Mouse (Mus musculus): ENCODE measurements around the gene Sectm1a. TPM values are rescaled to one million over a fixed set of nuclear protein-coding genes. Genes with fewer than 3 reads are reported as not detected.
"Not testable (repeated sequence)": the region's sequence is repeated elsewhere in the genome, so short reads cannot be mapped to it uniquely, and the experiment has no call there.

The Sectm1a gene
- polyA plus RNA-seq, 1 experiment from 2014 or later: 0.63 TPM

DNA sequence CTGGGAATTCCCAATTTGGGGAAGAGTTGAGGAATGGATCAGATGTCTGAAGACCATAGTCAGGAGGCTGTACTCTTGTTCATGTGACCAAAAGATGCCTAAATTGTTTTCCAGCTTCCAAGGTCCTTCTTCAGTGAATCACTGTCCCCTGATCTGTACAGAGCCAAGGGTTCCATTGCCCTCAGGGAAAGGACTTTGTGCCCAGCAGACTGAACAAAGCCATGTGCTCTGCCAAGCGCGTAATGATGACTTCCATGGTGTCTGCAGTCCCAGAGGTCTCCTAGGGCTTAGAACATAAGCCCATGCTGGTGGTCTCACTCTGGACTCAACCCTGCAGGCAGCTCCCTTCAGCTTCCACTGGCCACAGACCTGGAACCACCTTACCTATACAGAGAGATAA is 13.1 kb downstream of the Sectm1a start:
- H3K9ac ChIP-seq (ENCODE audit: low read depth, low read length): no peak overlapping the region
- H3K36me3 ChIP-seq (ENCODE audit: insufficient read depth, low read length): no peaks in the 10 kb centered on the region
- no peaks in the 10 kb centered on the region for H3K4me1 ChIP-seq (replicated peaks; ENCODE audit: insufficient read depth, low read length)
- no peak overlapping the region for H3K27ac ChIP-seq
- DNase-seq (ENCODE audit: low spot score) (no peak), ATAC-seq (replicated peaks; ENCODE audit: low FRiP score, low read depth) (no peak)
- no peak overlapping the region for H3K4me2 ChIP-seq (ENCODE audit: low read length)
- no peaks in the 10 kb centered on the region for H3K27me3 ChIP-seq (ENCODE audit: insufficient read depth, low read length)
- no peak overlapping the region for H3K4me3 ChIP-seq (replicated peaks; ENCODE audit: low read depth, low read length)
- WGBS: 89% methylated on average over 2 of the region's 2 CpGs
- TF ChIP-seq CTCF (IDR thresholded peaks at IDR 0.05; ENCODE audit: low read depth): no peak
- no peaks in the 10 kb centered on the region for H3K9me3 ChIP-seq (replicated peaks; ENCODE audit: low read length)

DNA sequence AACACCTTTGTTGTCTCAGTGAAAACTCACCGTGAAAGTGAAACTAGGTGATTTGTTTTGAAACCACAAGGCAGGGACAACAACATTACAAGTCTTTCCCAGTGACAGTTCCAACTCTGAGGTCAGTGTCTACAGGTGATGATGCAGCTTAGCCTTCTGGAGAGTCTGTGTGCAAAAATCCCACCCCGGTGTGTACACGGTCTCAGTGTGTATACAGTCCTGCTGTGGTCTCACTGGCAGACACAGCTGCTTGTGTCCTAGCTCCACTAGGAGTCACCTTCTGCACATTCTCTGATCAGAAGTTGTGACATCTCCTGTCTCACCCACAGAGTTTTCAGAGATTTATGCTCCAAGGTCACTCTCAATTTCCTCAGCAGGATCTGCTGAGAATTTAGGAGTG is 16.8 kb downstream of the Sectm1a start:
- H3K9ac ChIP-seq (ENCODE audit: low read depth, low read length): no peak overlapping the region
- peak; percentile 77 for DNase-seq (ENCODE audit: low spot score)
- no peaks in the 10 kb centered on the region for H3K36me3 ChIP-seq (ENCODE audit: insufficient read depth, low read length)
- no peak for ATAC-seq (replicated peaks; ENCODE audit: low FRiP score, low read depth)
- no peaks in the 10 kb centered on the region for H3K27me3 ChIP-seq (ENCODE audit: insufficient read depth, low read length)
- no peaks in the 10 kb centered on the region for H3K4me1 ChIP-seq (replicated peaks; ENCODE audit: insufficient read depth, low read length)
- 55% methylated on average over 3 of the region's 3 CpGs for WGBS
- TF ChIP-seq CTCF (IDR thresholded peaks at IDR 0.05; ENCODE audit: low read depth): peak; percentile 57; the same call in 1 of the 2 replicates
- no peak overlapping the region for H3K4me3 ChIP-seq (replicated peaks; ENCODE audit: low read depth, low read length)
- H3K9me3 ChIP-seq (replicated peaks; ENCODE audit: low read length): no peaks in the 10 kb centered on the region
- no peak overlapping the region for H3K4me2 ChIP-seq (ENCODE audit: low read length)
- no peak overlapping the region for H3K27ac ChIP-seq

DNA sequence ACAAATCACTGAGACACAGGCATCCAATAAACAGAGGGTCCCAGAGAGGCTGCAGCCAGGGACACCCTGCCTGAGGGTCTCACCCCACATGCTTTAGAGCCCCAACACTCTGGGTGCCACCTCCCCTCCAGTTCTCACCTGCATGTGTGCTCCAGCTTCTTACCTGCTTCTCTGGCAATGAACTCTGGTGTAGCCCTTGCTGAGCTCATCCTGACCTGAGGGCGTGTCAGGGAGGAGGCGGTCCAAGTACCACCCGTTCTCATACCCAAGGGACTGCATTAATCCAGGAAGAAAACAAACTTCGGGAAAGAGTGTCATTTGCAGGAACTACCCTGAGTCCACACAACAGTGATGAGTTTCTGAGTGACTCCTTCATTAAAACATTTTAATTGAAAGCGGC is 17.6 kb downstream of the Sectm1a start, which contains the start of gene Sectm1b:
Gene Sectm1b, minus strand, starts transcription at position 191 of the 400 bp plus-strand sequence.
- 57% methylated on average over 5 of the region's 5 CpGs for WGBS

DNA sequence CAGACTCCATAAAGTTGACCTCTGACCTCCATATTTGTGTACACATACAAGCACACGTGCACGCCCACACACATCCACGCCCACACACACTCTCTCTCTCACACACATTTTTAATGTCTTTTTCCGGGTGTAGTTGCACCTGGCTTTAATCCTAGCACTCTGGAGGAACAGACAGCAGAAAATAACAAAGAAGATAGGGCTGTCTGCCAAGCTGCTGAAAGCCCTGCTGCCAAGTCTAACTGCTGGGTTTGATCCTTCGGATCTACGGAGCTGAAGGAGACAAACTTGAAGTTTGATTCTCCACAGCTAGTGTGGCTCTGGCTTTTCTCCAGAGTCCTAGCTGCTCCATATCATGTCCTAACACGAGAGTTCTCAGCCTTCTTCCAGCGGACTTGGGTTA is 19.4 kb downstream of the Sectm1a start:
- no peak overlapping the region for H3K9ac ChIP-seq (ENCODE audit: low read depth, low read length)
- no peaks in the 10 kb centered on the region for H3K27me3 ChIP-seq (ENCODE audit: insufficient read depth, low read length)
- H3K27ac ChIP-seq: no peak overlapping the region
- H3K4me3 ChIP-seq (replicated peaks; ENCODE audit: low read depth, low read length): no peak overlapping the region
- H3K4me1 ChIP-seq (replicated peaks; ENCODE audit: insufficient read depth, low read length): 0 out of 2 replicates have a peak, but pooled peaks cover 3% of the 10 kb centered on the region
- H3K4me2 ChIP-seq (ENCODE audit: low read length): no peak overlapping the region
- no peaks in the 10 kb centered on the region for H3K9me3 ChIP-seq (replicated peaks; ENCODE audit: low read length)
- H3K36me3 ChIP-seq (ENCODE audit: insufficient read depth, low read length): no peaks in the 10 kb centered on the region
- TF ChIP-seq CTCF (IDR thresholded peaks at IDR 0.05; ENCODE audit: low read depth): no peak
- ATAC-seq (replicated peaks; ENCODE audit: low FRiP score, low read depth) (no peak), DNase-seq (ENCODE audit: low spot score) (no peak)
- WGBS: 59% methylated on average over 8 of the region's 8 CpGs

More for the DNA sequence above, 17.6 kb downstream of the Sectm1a start, which contains the start of gene Sectm1b:
- H3K27me3 ChIP-seq (ENCODE audit: insufficient read depth, low read length): no peaks in the 10 kb centered on the region
- H3K9me3 ChIP-seq (replicated peaks; ENCODE audit: low read length): no peaks in the 10 kb centered on the region
- H3K27ac ChIP-seq: no peak within 1 kb of the TSS
- H3K4me1 ChIP-seq (replicated peaks; ENCODE audit: insufficient read depth, low read length): no peaks in the 10 kb centered on the region
- H3K9ac ChIP-seq (ENCODE audit: low read depth, low read length): no peak within 1 kb of the TSS
- no peak within 1 kb of the TSS for H3K4me3 ChIP-seq (replicated peaks; ENCODE audit: low read depth, low read length)
- no peak for TF ChIP-seq CTCF (IDR thresholded peaks at IDR 0.05; ENCODE audit: low read depth)
- ATAC-seq (replicated peaks; ENCODE audit: low FRiP score, low read depth) (no peak), DNase-seq (ENCODE audit: low spot score) (no peak)
- H3K36me3 ChIP-seq (ENCODE audit: insufficient read depth, low read length): no peaks in the 10 kb centered on the region
- no peak within 1 kb of the TSS for H3K4me2 ChIP-seq (ENCODE audit: low read length)

DNA sequence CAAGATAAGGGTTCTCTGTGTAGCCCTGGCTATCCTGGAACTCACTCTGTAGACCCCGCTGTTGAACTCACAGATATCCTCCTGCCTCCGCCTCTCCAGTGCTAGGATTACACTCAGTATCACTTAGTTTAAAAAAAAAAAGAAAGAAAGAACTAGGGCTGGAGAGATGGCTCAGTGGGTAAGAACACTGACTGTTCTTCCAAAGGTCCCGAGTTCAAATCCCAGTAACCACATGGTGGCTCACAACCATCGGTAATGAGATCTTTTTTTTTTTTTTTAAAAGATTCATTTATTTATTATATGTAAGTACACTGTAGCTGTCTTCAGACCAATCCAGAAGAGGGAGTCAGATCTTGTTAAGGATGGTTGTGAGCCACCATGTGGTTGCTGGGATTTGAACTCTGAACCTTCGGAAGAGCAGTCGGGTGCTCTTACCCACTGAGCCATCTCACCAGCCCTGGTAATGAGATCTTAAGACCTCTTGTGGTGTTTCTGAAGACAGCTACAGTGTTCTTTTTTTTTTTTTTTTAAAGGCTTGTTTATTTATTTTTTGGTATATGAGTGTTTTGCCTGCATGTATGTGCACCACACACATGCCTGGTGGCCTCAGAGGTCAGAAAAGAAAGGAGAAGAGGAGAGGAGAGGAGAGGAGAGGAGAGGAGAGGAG is 20.5 kb downstream of the Sectm1a start:
- H3K4me3 ChIP-seq (replicated peaks; ENCODE audit: low read depth, low read length); ATAC-seq (replicated peaks; ENCODE audit: low FRiP score, low read depth); H3K27me3 ChIP-seq (ENCODE audit: insufficient read depth, low read length); DNase-seq (ENCODE audit: low spot score); H3K9ac ChIP-seq (ENCODE audit: low read depth, low read length); H3K4me2 ChIP-seq (ENCODE audit: low read length); H3K4me1 ChIP-seq (replicated peaks; ENCODE audit: insufficient read depth, low read length); H3K27ac ChIP-seq; H3K9me3 ChIP-seq (replicated peaks; ENCODE audit: low read length); H3K36me3 ChIP-seq (ENCODE audit: insufficient read depth, low read length): not testable (repeated sequence)
- 86% methylated on average over 6 of the region's 6 CpGs for WGBS

DNA sequence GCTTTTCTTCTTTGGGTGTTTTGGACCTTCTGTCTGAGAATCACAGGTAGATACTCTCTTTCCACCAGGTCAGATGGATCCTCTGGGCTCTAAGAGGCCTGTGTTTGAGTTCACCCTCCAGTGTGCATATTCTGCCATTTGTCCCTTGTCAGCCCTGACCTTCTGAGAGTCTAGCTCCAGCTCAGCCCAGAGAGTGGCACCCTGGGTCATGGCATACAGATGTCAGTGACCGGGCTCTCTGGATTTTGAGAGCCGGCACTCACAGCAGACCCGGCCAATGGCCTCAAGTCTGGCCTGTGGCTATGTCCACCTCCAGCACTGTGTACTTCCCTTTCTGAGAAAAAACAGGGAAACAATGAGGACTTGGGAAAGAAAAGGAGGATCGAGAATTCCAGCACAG is 21.5 kb downstream of the Sectm1a start:
- Histone ChIP-seq H3K4me3 (replicated peaks; ENCODE audit: low read depth, low read length) (no peak overlapping the region), H3K36me3 (ENCODE audit: insufficient read depth, low read length) (no peaks in the 10 kb centered on the region), H3K9ac (ENCODE audit: low read depth, low read length) (no peak overlapping the region), H3K9me3 (replicated peaks; ENCODE audit: low read length) (no peaks in the 10 kb centered on the region), H3K4me1 (replicated peaks; ENCODE audit: insufficient read depth, low read length) (0 out of 2 replicates have a peak, but pooled peaks cover 3% of the 10 kb centered on the region), H3K27me3 (ENCODE audit: insufficient read depth, low read length) (no peaks in the 10 kb centered on the region), H3K4me2 (ENCODE audit: low read length) (no peak overlapping the region), H3K27ac (no peak overlapping the region)
- ATAC-seq (replicated peaks; ENCODE audit: low FRiP score, low read depth): no peak
- WGBS: 84% methylated on average over 4 of the region's 4 CpGs
- no peak for DNase-seq (ENCODE audit: low spot score)
- no peak for TF ChIP-seq CTCF (IDR thresholded peaks at IDR 0.05; ENCODE audit: low read depth)

Measured in kidney, postnatal 0 days (tissue).